Mouse (Mus musculus) kidney, adult 2 months (tissue): ENCODE results near the gene Fam155a.

Source experiments
- CTCF ChIP-seq: fragments of 200-500 bp; conservative IDR thresholded peaks from 2 replicates; pipeline ENCODE4 v1.5.1; 2011; ENCODE audit warnings: low read depth, mild to moderate bottlenecking, control low read depth, low read length, moderate library complexity, mixed read lengths; ENCODE audit not compliant: insufficient read depth, insufficient read length
- POLR2A ChIP-seq: fragments of 200-500 bp; IDR thresholded peaks from one replicate; pipeline ENCODE4 v1.6.1; 2011; ENCODE audit warnings: low read depth, low read length, control low read depth

DNA sequence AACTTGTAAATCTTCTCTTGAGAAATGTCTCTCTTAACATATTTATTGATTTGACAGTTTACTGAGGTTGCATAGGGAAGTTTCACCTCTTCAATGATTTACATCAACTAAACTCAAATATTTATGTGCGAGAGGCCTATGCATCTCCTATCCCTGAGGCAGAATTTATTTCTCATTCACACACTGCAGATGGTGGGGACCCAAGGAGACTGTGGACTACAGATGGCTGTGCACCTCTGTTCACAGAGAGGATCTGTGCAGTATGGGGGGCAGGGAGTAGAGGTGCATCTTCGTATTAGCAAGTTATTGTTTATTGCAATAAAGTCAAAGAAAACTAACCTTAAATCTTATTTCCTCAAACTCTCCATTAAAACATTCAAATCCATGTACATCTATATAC, 346.9 kb downstream of the Fam155a start:
- TF ChIP-seq CTCF = no peak
- TF ChIP-seq POLR2A = no peak
